8 mouse cellular contexts compared by ENCODE assay signal in the genomic region with DNA sequence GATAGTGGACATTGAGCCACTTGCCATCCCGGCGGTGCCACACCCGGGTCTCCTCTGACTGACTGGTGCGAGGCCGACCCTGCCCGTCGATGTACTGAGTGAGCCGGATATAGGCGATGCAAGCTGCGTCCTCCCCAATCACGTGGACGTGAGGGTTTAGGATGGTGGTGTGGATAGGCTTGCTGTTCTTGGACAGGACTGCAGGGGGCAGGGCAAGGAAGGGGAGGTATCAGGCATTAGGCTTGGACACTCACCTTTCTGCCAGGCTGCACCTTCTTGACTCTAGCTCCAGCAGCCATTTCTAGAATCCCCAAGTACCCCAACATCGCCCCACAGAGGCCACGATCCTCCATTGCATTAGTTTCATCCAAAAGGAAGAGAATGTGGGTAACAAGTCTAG. TPM values are rescaled to one million over a fixed set of nuclear protein-coding genes. Genes with fewer than 3 reads are reported as not detected.
A peak's percentile ranks its signal among the peaks of the same experiment; 100 is the strongest.
DNase-seq lines count a peak whose midpoint lies in the region; ATAC-seq and TF ChIP-seq lines count a peak whose summit lies in the region.

No protein-coding gene starts in this region.

- H3K4me1 ChIP-seq in heart, embryonic 10.5 days, result peaks cover 64% of the 10 kb centered on the region

- WGBS in heart, embryonic 10.5 days, result 42% methylated on average over 14 of the region's 14 CpGs

- peak; percentile 37 to 52 for DNase-seq in left cerebral cortex, adult 2 months (ENCODE audit: extremely low spot score in 1 of 2, low spot score in 2 of 2)
- no peak for DNase-seq in left cerebral cortex, adult 8-10 months (ENCODE audit: low spot score in 2 of 2)
- DNase-seq in NIH3T3 (ENCODE audit: low read depth) (peak; percentile 55), liver (peak; percentile 61)
- peak; percentile 78 to 82 for DNase-seq in cerebellum, postnatal 10 days
- DNase-seq in heart, embryonic 10.5 days (ENCODE audit: low spot score), result no peak

- H3K27me3 ChIP-seq in heart, embryonic 10.5 days (ENCODE audit: insufficient read depth, poor library complexity, severe bottlenecking), result no peaks in the 10 kb centered on the region

- no peak overlapping the region for H3K27ac ChIP-seq in left cerebral cortex, adult 2 months
- peak overlapping the region; percentile 42; the same call in 1 of the 2 replicates for H3K27ac ChIP-seq in heart, embryonic 10.5 days

- peak; percentile 64 for TF ChIP-seq CTCF in left cerebral cortex, adult 2 months (IDR thresholded peaks at IDR 0.05)

- no peak overlapping the region for H3K4me3 ChIP-seq in left cerebral cortex, adult 2 months
- no peak overlapping the region for H3K4me3 ChIP-seq in heart, embryonic 10.5 days

- peaks cover 75% of the 10 kb centered on the region for H3K36me3 ChIP-seq in heart, embryonic 10.5 days

- no peaks in the 10 kb centered on the region for H3K9me3 ChIP-seq in heart, embryonic 10.5 days

- peak; percentile 20; the same call in 1 of the 2 replicates for ATAC-seq in neutrophil, adult 5-6 weeks (ENCODE audit: extremely low read depth, insufficient number of reproducible peaks, low FRiP score, poor library complexity, severe bottlenecking)
- ATAC-seq in activated CD4-positive, CD25-positive, alpha-beta regulatory T cell, adult 4 months, result no peak

- intact Hi-C loops in left cerebral cortex, adult 2 months (cut with DNase I), result no loop called here

RNA-seq across cellular contexts. Expression of a gene that starts 2.9 kb away (rescaled TPM):
- 10 to 100 TPM; 15.5 to 17.7 TPM for total RNA-seq in left cerebral cortex, adult 2 months (2021)
- 10 to 100 TPM; 17.3 to 22.4 (median 20.1) TPM for total RNA-seq in left cerebral cortex, adult 8-10 months (2022)
- 17.5 and 19.7 TPM in 2 replicates for polyA plus RNA-seq in heart, embryonic 10.5 days (2016; fragmentation: Nextera tagmentation; extraction: Ambion mirVana)
- total RNA-seq in neutrophil, adult 5-6 weeks (2017), result 18.2 and 21.4 TPM in 2 replicates
- 10 to 100 TPM in 1 of 2 experiments, 1 to 10 TPM in 1; 9.0 to 12.0 TPM for polyA plus RNA-seq in activated CD4-positive, CD25-positive, alpha-beta regulatory T cell, adult 4 months (2017; shearing (Covaris generic))

RNA-seq across cellular contexts. Expression of a gene that starts 30.0 kb away (rescaled TPM):
- 100 to 1,000 TPM; 176 to 180 TPM for total RNA-seq in left cerebral cortex, adult 2 months (2021)
- total RNA-seq in left cerebral cortex, adult 8-10 months (2022), result 100 to 1,000 TPM; 149 to 168 (median 158) TPM
- polyA plus RNA-seq in heart, embryonic 10.5 days (2016; fragmentation: Nextera tagmentation; extraction: Ambion mirVana), result 25.9 and 33.1 TPM in 2 replicates
- 97.9 and 103 TPM in 2 replicates for total RNA-seq in neutrophil, adult 5-6 weeks (2017)
- polyA plus RNA-seq in activated CD4-positive, CD25-positive, alpha-beta regulatory T cell, adult 4 months (2017; shearing (Covaris generic)), result 10 to 100 TPM; 19.2 to 24.8 TPM

RNA-seq across cellular contexts. Expression of a gene that starts 34.5 kb away (rescaled TPM):
- 10 to 100 TPM; 47.3 to 48.1 TPM for total RNA-seq in left cerebral cortex, adult 2 months (2021)
- 10 to 100 TPM; 44.0 to 50.6 (median 49.5) TPM for total RNA-seq in left cerebral cortex, adult 8-10 months (2022)
- 224 and 232 TPM in 2 replicates for polyA plus RNA-seq in heart, embryonic 10.5 days (2016; fragmentation: Nextera tagmentation; extraction: Ambion mirVana)
- total RNA-seq in neutrophil, adult 5-6 weeks (2017), result 43.1 and 47.8 TPM in 2 replicates
- 100 to 1,000 TPM; 152 to 154 TPM for polyA plus RNA-seq in activated CD4-positive, CD25-positive, alpha-beta regulatory T cell, adult 4 months (2017; shearing (Covaris generic))

RNA-seq across cellular contexts. Expression of a gene that starts 42.5 kb away (rescaled TPM):
- 10 to 100 TPM; 17.6 to 18.2 TPM for total RNA-seq in left cerebral cortex, adult 2 months (2021)
- total RNA-seq in left cerebral cortex, adult 8-10 months (2022), result 10 to 100 TPM; 14.4 to 15.4 (median 15.1) TPM
- 18.4 and 19.5 TPM in 2 replicates for polyA plus RNA-seq in heart, embryonic 10.5 days (2016; fragmentation: Nextera tagmentation; extraction: Ambion mirVana)
- total RNA-seq in neutrophil, adult 5-6 weeks (2017), result 5.6 and 5.7 TPM in 2 replicates
- 1 to 10 TPM; 5.6 to 6.6 TPM for polyA plus RNA-seq in activated CD4-positive, CD25-positive, alpha-beta regulatory T cell, adult 4 months (2017; shearing (Covaris generic))

RNA-seq across cellular contexts. Expression of a gene that starts 56.6 kb away (rescaled TPM):
- total RNA-seq in left cerebral cortex, adult 2 months (2021), result 100 to 1,000 TPM; 328 to 345 TPM
- total RNA-seq in left cerebral cortex, adult 8-10 months (2022), result 100 to 1,000 TPM; 341 to 406 (median 386) TPM
- polyA plus RNA-seq in heart, embryonic 10.5 days (2016; fragmentation: Nextera tagmentation; extraction: Ambion mirVana), result 60.6 and 65.3 TPM in 2 replicates
- 53.7 and 64.2 TPM in 2 replicates for total RNA-seq in neutrophil, adult 5-6 weeks (2017)
- 10 to 100 TPM; 21.9 to 29.4 TPM for polyA plus RNA-seq in activated CD4-positive, CD25-positive, alpha-beta regulatory T cell, adult 4 months (2017; shearing (Covaris generic))

Comparison
In these comparisons a context has a peak if more than half of its experiments do, and no peak if none do; other contexts are left out.
1. DNase-seq: peak in left cerebral cortex, adult 2 months (2 of 2), NIH3T3 (single experiment), cerebellum, postnatal 10 days (2 of 2) and liver (single experiment); none in left cerebral cortex, adult 8-10 months (0 of 2) and heart, embryonic 10.5 days (single experiment).